Mouse (Mus musculus): ENCODE data around the gene Dcaf1.

The Dcaf1 gene

GRCm38 (mm10) chr9:106879471-106879870 is 57.8 kb downstream of the Dcaf1 start:
- DNase-seq (ENCODE audit: low read depth, low spot score), result no peak

GRCm38 (mm10) chr9:106881071-106881755 is 59.5 kb downstream of the Dcaf1 start:
- no peak for DNase-seq (ENCODE audit: low read depth, low spot score)

- DNase-seq (ENCODE audit: low read depth, low spot score), result no peak
Measured at GRCm38 (mm10) chr9:106882176-106882575, 60.5 kb downstream of the Dcaf1 start.

- no peak for DNase-seq (ENCODE audit: low read depth, low spot score)
Measured at GRCm38 (mm10) chr9:106883085-106883484, 61.4 kb downstream of the Dcaf1 start.

GRCm38 (mm10) chr9:106884306-106884705 is 62.6 kb downstream of the Dcaf1 start:
- no peak for DNase-seq (ENCODE audit: low read depth, low spot score)

GRCm38 (mm10) chr9:106884996-106885900 is 63.6 kb downstream of the Dcaf1 start:
- no peak for DNase-seq (ENCODE audit: low read depth, low spot score)

GRCm38 (mm10) chr9:106885901-106886731 is 64.4 kb downstream of the Dcaf1 start:
- DNase-seq (ENCODE audit: low read depth, low spot score), result no peak

- DNase-seq (ENCODE audit: low read depth, low spot score), result peak; percentile 98
Measured at GRCm38 (mm10) chr9:106886828-106887702, 65.4 kb downstream of the Dcaf1 start, which contains the start of gene Rbm15b. Gene Rbm15b, minus strand, starts transcription at chr9:106887428.

GRCm38 (mm10) chr9:106888346-106888745 is 66.7 kb downstream of the Dcaf1 start:
- no peak for DNase-seq (ENCODE audit: low read depth, low spot score)

- DNase-seq (ENCODE audit: low read depth, low spot score), result no peak
Measured at GRCm38 (mm10) chr9:106889321-106889720, 67.6 kb downstream of the Dcaf1 start.

- DNase-seq (ENCODE audit: low read depth, low spot score), result no peak
Measured at GRCm38 (mm10) chr9:106890496-106891240, 69.0 kb downstream of the Dcaf1 start.

- no peak for DNase-seq (ENCODE audit: low read depth, low spot score)
Measured at GRCm38 (mm10) chr9:106891341-106891741, 69.7 kb downstream of the Dcaf1 start.

GRCm38 (mm10) chr9:106891829-106892551 is 70.3 kb downstream of the Dcaf1 start, which contains the start of gene Manf:
Gene Manf, minus strand, starts transcription at chr9:106891979.
- peak; percentile 94 for DNase-seq (ENCODE audit: low read depth, low spot score)

- DNase-seq (ENCODE audit: low read depth, low spot score), result no peak
Measured at GRCm38 (mm10) chr9:106892552-106892875, 70.8 kb downstream of the Dcaf1 start.

- DNase-seq (ENCODE audit: low read depth, low spot score), result no peak
Measured at GRCm38 (mm10) chr9:106893327-106893726, 71.7 kb downstream of the Dcaf1 start.

GRCm38 (mm10) chr9:106898901-106899300 is 77.2 kb downstream of the Dcaf1 start:
- DNase-seq (ENCODE audit: low read depth, low spot score), result no peak

- no peak for DNase-seq (ENCODE audit: low read depth, low spot score)
Measured at GRCm38 (mm10) chr9:106901596-106901995, 79.9 kb downstream of the Dcaf1 start.

GRCm38 (mm10) chr9:106903099-106903790 is 81.6 kb downstream of the Dcaf1 start:
- DNase-seq (ENCODE audit: low read depth, low spot score), result no peak

- no peak for DNase-seq (ENCODE audit: low read depth, low spot score)
Measured at GRCm38 (mm10) chr9:106903791-106904134, 82.1 kb downstream of the Dcaf1 start.
